Mouse (Mus musculus): Measurements from ENCODE around the gene Gm20696. TPM values are rescaled to one million over a fixed set of nuclear protein-coding genes. Genes with fewer than 3 reads are reported as not detected.

Gene Gm20696
- total RNA-seq, 1 experiment from 2014 or later, result 5.0 TPM

DNA sequence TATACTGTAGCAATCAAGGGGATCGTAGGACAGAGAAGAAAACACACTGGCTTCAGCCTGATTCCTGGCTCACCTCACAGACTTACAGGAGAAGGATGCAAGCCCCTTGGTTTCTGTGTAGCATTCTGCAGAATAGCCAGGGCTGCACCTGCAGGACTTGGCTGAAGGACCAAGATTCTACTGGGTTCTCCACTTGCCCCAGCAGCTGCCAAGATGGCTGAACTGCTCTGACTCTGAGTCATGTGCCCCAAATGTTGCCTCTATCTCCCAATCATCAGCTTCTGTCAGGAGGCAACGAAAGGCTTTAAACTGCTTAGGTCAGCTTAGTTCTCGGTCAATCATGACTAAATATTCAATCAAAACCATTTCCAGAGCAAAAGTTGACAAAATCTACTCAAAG lies 42.1 kb downstream of the Gm20696 start:
- no peak for DNase-seq

DNA sequence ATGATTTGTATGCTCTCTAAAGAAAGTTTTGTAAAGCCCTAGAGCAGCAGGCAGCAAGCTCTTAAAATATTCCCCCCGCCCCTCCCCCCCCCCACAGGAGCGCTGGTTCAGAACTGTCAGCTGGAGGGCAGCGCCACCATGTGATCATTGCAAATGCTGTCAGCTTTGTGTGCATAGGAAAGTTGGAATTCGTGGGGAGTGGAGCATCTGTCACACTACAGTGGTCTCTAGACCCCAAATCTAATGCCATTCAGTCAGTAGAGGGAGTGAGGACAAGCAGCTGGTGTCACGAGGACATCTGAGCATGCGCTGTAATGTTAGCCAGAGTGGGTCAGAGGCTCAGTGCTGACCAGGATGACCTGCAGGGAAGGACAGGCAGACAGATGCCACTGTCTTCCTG lies 43.0 kb downstream of the Gm20696 start:
- peak; percentile 52 for DNase-seq

DNA sequence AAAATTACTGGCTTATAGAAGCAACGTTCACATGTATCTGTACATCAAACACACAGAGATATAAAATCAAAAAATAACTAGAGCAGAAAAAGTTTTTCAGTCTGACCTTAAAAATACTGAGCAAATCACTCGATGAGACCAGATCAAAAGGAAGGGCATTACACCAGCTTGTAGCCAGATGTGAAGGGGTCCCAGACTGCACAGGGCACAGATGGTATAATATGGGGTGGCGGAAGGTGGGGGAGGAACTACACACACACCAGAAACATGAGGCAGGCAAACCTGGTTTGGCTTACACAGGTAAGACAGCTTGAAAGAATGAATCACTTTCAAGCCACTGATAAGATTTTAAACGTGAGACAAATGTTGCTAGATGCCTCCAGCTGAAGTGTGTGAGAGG lies 45.4 kb downstream of the Gm20696 start:
- no peak for DNase-seq

- no peak for DNase-seq
Measured at GRCm38 (mm10) chr6:99620471-99620870, 46.1 kb downstream of the Gm20696 start.

- no peak for DNase-seq
Measured at GRCm38 (mm10) chr6:99619964-99620363, 46.6 kb downstream of the Gm20696 start.

GRCm38 (mm10) chr6:99619466-99619865 lies 47.1 kb downstream of the Gm20696 start:
- no peak for DNase-seq

DNA sequence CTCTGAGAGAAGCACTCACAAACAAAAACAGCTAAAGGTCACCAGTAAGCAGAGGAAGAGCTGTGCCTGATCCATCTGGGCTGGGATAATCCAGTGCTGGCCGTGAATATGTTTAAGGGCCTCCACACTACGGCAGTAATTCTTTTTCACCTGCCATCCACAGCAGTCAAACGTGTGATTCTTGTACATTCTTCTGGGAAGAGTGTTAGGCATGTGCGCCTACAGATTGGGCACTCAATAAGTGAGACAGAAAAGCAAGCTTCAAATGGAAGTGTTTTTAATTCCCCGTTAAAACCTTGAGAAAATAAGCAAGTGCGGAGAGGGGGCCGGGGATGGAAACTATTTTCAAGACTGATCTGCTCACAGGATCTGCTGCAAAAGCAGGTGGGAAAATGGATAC lies 48.7 kb downstream of the Gm20696 start:
- no peak for DNase-seq

DNA sequence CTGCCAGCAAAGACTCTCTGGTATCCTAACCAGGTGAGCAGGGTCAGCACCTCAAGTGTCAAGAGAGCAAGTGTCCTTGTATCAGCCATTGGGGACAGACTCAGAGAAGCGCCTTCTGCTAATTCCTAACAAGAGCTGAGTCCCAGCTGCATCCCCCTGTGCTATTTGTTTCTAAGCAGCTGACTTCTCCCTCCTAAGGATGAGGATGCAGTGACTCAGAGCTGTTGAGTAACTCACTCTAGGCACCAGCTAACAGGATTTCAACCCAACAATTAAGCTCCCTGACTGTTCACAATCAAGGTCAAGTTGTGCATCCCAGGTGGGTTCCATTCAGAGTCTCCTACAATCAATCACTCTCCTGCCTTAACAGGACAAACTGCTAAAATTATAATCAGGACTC lies 49.2 kb downstream of the Gm20696 start:
- DNase-seq, result no peak

DNA sequence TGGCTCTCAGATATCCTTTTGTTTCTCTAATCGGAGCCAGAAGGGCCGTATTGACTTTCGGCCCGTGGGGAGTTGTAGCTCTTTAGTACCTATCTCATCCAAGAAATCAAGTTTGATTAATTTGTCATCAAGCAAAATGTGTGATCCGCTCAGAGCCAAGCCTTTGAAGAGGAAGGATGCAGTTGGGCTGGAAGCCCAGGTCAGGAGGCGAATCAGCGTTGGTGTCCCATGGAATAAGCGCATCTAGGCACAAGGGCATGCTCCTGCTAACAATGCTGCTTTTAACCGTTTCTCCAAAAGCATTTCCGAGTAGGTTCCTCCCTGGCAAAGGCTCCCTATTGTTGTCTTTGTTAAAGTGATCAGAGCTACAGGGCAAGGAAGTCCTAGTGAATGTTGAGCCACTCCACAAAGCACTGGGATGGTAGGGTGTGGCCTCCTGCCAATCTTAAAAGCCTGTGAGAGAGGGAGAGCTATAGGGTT lies 51.3 kb downstream of the Gm20696 start:
- peak; percentile 19 for DNase-seq

DNA sequence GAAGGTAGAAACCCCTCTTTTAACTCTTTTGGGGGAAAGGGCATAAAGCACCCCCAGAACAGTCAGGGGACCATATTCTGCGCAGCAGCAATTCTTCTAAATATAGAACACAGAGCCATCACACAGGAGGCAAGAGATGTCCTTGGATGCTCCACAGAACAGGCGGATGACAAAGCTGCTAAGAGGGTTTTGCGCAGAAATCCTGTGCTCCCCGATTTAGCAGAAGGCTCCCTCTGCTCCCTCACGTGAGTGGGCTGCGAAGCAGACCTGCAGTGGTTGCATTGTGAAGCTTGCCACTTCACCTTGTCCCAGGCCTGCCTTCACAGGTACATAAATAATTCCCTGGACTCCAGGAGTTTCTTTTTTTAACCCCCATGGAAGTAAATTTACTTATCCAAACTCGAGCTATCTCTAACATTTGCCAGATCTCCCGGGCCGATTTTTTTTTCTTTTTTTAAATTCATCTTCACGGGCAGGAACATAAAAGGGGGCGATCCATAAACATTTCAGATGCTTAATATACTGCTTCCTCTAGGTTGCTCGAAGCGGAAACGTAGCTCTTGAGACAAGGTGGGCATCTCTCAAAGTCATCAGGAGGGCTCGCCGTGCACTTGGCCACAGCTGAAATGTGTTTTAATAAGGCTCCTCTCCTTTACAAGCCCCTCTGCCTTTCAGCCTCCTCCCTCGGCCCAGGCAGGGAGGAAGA lies 51.9 kb downstream of the Gm20696 start:
- no peak for DNase-seq

- DNase-seq, result no peak
Measured at GRCm38 (mm10) chr6:99611866-99612265, 54.7 kb downstream of the Gm20696 start.

- DNase-seq, result peak; percentile 42
Measured at GRCm38 (mm10) chr6:99610454-99611427, 55.9 kb downstream of the Gm20696 start.

DNA sequence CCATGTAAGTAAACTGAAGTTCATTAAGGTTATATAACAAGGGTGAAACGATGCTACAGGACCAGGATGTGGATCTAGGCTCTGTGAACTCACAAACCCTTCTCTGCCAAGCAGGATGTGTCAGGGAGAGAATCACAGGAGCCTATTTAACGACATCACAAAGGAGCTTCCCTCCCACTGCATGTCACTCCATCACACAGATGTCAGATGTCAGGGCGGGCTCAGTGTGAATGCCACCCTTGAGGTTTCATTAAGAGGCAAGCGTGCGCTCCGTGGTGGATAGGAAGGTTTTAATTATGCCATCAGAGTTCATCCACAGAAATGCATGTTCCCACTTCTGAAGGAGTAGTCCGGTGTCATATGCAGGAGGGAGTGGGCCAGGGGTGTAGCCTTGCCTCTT lies 60.5 kb downstream of the Gm20696 start:
- no peak for DNase-seq

- DNase-seq, result peak; percentile 69
Measured at GRCm38 (mm10) chr6:99604758-99605157, 61.8 kb downstream of the Gm20696 start.

GRCm38 (mm10) chr6:99602434-99602833 lies 64.2 kb downstream of the Gm20696 start:
- no peak for DNase-seq

DNA sequence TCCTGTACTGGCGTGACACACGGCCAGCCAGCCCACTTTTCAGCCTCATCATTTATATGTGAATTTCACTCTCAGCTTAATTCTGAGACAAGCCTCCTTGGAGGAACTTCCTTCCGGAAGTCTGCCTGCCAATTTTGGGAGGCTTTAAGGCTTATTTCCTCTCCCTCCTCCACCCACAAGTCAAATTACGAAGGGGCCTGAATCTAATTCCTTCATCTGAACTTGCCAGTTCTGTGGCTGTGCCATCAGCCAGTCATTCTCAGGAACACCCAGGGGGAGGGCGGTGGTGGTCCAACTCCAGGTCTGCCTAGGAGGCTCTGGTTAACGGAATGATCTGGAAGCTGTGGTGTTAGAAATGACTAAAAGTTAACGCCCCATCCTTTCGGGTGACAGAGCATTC lies 65.7 kb downstream of the Gm20696 start:
- no peak for DNase-seq

GRCm38 (mm10) chr6:99600168-99600793 lies 66.3 kb downstream of the Gm20696 start:
- DNase-seq, result peak; percentile 56

DNA sequence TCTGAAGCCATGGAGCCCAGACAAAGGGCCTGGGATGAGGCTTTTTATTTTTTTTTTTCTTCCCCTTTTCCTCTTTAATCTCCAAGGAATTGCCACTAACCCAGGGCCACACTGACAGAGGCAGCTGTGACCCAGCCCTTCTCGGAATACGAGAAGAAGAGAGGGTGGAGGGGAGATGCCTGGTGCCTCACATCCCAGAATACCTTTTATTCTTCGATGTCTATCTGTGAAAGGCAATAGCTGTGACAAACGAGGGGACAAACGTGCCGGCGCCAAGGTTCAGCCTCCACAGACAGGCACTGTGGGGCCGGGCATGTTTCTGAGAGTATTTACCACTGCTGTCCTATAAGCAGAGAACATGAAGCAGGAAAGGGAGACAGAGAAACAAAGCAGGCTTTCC lies 66.9 kb downstream of the Gm20696 start:
- DNase-seq, result no peak

- DNase-seq, result no peak
Measured at GRCm38 (mm10) chr6:99599229-99599628, 67.4 kb downstream of the Gm20696 start.

DNA sequence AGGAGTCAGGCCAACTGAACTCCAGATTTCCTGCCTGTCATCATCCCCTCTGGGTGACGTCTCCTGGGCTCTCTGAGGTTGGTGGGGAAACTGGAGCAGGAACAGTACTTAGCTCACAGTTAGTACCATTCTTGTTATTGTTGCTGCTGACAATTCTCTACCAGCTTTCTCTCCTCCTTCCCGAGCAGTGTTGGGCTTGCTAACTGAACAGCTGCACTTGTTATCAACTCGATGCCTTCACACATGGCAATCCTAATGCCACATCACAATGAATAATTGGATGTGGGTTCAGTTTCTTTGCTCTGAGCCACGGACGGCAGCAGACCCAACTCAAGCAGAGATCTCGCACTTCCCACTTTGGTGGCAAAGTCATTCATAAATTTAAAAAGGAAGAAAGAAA lies 89.6 kb downstream of the Gm20696 start:
- DNase-seq, result no peak

- no peak for DNase-seq
Measured at GRCm38 (mm10) chr6:99575633-99576032, 91.0 kb downstream of the Gm20696 start.

DNA sequence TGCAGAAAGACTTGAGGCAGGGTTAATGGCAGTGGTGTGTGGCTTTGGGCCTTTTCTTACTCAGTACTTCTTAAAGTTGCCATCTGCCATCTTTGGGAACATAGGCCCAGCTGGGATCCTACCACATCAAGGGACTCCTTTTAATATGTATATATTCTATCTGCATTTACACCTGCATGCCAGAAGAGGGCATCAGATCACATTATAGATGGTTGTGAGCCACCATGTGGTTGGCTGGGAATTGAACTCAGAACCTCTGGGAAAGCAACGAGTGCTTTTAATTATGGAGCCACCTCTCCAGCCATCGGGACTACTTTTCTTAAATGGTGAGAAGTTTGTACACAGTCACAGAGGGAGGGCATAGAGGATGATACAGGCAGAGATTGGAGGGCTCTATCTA lies 93.3 kb downstream of the Gm20696 start:
- DNase-seq, result no peak

GRCm38 (mm10) chr6:99572071-99572470 lies 94.5 kb downstream of the Gm20696 start:
- no peak for DNase-seq

Data from adrenal gland, postnatal 14 days (tissue).